Mouse (Mus musculus) right cerebral cortex, postnatal 10 days (tissue): ENCODE measurements around the gene Sell.

ENCODE experiments used
- DNase-seq, 2 experiments: peaks; one replicate each; pipeline ENCODE4 v3.0.0; 2021; ENCODE audit warnings: low spot score in 2 of 2

The Sell gene

GRCm38 (mm10) chr1:164074606-164075140, 12.9 kb downstream of the Sell start:
- DNase-seq = no peak

GRCm38 (mm10) chr1:164075416-164075815, 13.6 kb downstream of the Sell start:
- DNase-seq = no peak

GRCm38 (mm10) chr1:164076441-164076840, 14.7 kb downstream of the Sell start:
- no peak for DNase-seq

- DNase-seq = no peak
These were observed 15.2 kb downstream of the Sell start for GRCm38 (mm10) chr1:164077031-164077430.

GRCm38 (mm10) chr1:164078323-164078741, 16.6 kb downstream of the Sell start:
- DNase-seq = no peak

- no peak for DNase-seq
These were observed 17.3 kb downstream of the Sell start for GRCm38 (mm10) chr1:164079091-164079490.

GRCm38 (mm10) chr1:164083046-164083445, 21.3 kb downstream of the Sell start:
- DNase-seq = no peak

GRCm38 (mm10) chr1:164086797-164087196, 25.0 kb downstream of the Sell start:
- no peak for DNase-seq

- no peak for DNase-seq
These were observed 26.1 kb downstream of the Sell start for GRCm38 (mm10) chr1:164087872-164088271.

GRCm38 (mm10) chr1:164096780-164097179, 35.0 kb downstream of the Sell start:
- DNase-seq = no peak

GRCm38 (mm10) chr1:164097911-164098310, 36.1 kb downstream of the Sell start:
- DNase-seq = no peak

- no peak for DNase-seq
These were observed 36.6 kb downstream of the Sell start for GRCm38 (mm10) chr1:164098372-164098771.

- DNase-seq = peak; percentile 36 to 44
These were observed 48.0 kb downstream of the Sell start for GRCm38 (mm10) chr1:164109763-164110162.

GRCm38 (mm10) chr1:164110591-164111329, 49.0 kb downstream of the Sell start:
- DNase-seq = no peak

- DNase-seq = no peak
These were observed 52.5 kb downstream of the Sell start for GRCm38 (mm10) chr1:164114280-164114679.

GRCm38 (mm10) chr1:164114947-164115493, 53.2 kb downstream of the Sell start, which contains the start of gene Selp:
TSS of gene Selp (plus strand) at chr1:164115264.
- DNase-seq = no peak

GRCm38 (mm10) chr1:164115647-164116046, 53.9 kb downstream of the Sell start:
- no peak for DNase-seq

- DNase-seq = peak in 1 of 2 experiments; percentile 37
These were observed 56.1 kb downstream of the Sell start for GRCm38 (mm10) chr1:164117869-164118268.

GRCm38 (mm10) chr1:164119892-164120776, 58.4 kb downstream of the Sell start:
- DNase-seq = no peak

GRCm38 (mm10) chr1:164120777-164121158, 59.0 kb downstream of the Sell start:
- DNase-seq = no peak

- DNase-seq = no peak
These were observed 62.1 kb downstream of the Sell start for GRCm38 (mm10) chr1:164123836-164124235.

GRCm38 (mm10) chr1:164130013-164130412, 68.2 kb downstream of the Sell start:
- no peak for DNase-seq
